Mouse (Mus musculus) heart, adult 2 months (tissue): ENCODE results near the gene Gm20532.

ENCODE experiments used
- CTCF ChIP-seq: fragments of 200-600 bp; IDR thresholded peaks from 2 replicates; pipeline ENCODE4 v1.8.1; 2022; ENCODE audit warnings: antibody characterized with exemption, mild to moderate bottlenecking, moderate library complexity
- EP300 ChIP-seq: fragments of 200-500 bp; IDR thresholded peaks from 2 replicates; pipeline ENCODE4 v1.6.1; 2011; ENCODE audit warnings: low read depth, low read length, control low read depth; ENCODE audit not compliant: insufficient read depth
- POLR2A ChIP-seq: fragments of 200-500 bp; IDR thresholded peaks from 2 replicates; pipeline ENCODE4 v1.6.1; 2011; ENCODE audit warnings: mild to moderate bottlenecking, low read depth, low read length, control low read depth; ENCODE audit not compliant: insufficient read depth

- TF ChIP-seq CTCF (no peak), EP300 (no peak), POLR2A (no peak)
Observed at GRCm38 (mm10) chr2:26590282-26590681, 3.8 kb downstream of the Gm20532 start.
